Mouse (Mus musculus): ENCODE measurements at regions not wholly inside any gene's neighbourhood (a gene's known extent, or its start where the extent isn't known, plus 50 kb on each side); places are given as distances from the start of the nearest gene placed in this dataset.
A peak's percentile ranks its signal among the peaks of the same experiment; 100 is the strongest.
"Not testable (repeated sequence)": the region's sequence is repeated elsewhere in the genome, so short reads cannot be mapped to it uniquely, and the experiment has no call there.

DNA sequence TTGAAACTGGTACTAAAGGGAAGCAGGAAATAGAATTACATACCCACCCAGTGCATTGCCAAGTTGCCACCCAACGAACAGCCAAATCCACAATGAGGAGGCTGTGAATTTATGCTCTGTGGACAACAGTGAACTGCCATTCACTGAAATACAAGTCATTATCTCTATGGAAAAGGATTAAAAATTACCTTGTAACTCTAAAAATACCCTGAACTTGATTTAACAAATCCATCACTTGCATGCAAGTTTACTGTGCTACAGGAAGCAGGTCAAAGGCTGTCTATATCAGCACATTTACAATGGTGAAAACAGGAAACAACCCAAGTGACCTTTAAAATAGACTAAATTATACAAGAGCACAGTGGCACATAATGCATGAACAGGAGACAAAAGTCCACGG lies 202.2 kb upstream of the Sema6d start:
- no peak for DNase-seq (ENCODE audit: low read depth, low spot score)

DNA sequence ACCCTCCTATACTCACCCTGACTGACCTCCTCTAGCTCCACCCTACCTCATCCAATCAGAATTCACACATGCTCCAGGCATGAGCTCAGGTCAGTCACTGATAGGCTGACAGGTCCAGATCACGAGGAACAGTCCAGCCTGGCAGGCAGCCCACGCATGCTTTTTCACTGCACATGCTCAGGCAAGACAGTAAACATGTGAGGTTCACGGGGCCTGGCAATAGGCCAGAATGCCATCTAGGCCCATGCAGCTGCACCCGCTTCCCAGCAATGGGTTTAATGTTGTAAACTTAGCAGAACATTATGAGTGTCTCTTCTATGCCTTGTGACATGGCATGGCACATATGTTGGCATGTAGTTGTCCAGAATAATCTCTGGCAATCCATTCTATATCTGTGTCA lies 177.8 kb upstream of the Sema6d start:
- not testable (repeated sequence) for DNase-seq (ENCODE audit: low read depth, low spot score)

DNA sequence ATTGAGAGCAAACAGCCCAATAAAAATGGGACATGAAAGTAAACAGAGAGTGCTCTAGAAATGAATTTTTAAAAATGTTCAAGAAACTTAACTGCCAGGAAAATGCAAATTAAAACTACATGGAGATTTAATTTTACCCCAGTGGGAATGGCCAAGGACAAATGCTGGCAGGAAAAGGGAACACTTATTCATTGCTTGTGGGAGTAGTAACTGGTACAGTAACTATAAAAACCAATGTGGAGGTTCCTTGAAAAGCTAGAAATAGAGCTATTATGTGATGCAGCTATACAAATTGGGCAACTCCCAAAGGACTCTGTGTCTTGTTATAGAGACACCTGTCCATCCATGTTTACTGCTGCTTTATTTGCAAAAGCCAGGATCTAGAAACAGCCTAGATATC lies 175.7 kb upstream of the Sema6d start:
- DNase-seq (ENCODE audit: low read depth, low spot score) = peak; percentile 73

DNA sequence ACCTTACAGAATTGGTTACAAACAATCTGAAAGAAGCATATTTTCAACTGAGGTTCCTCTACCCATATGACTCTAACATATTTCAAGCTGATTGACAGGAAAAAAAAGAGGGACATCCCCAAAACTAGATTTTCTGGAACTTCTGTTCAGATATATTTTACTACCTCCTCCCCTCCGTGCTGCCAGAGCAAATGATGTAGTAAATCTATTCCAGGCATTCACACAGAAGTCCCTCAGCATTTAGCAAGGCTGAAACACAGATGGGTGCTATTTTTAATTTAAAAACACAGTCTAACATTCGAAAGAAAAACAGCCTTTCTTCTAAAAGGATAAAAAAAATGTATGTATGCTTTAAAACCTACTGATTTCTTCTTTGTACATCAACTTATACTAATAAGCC lies 169.4 kb upstream of the Sema6d start:
- DNase-seq (ENCODE audit: low read depth, low spot score) = peak; percentile 74

DNA sequence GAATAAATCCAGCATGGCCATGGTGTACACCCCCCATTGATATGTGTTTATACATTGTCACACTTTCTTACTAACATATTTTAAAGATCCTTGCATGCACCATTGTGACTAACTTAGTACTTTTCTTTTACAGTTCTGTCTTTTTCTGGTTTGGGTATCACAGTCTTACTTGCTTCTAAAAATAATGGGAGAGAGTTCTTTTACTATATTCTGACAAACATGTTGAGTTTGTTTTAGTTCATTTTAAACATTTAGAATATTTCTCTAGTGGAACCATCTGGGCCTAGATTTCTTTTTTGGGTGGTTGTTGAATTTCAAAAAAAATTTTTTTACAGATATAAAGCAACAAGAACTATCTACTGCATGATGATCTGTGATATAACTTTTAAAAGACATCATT lies 161.7 kb upstream of the Sema6d start:
- peak; percentile 65 for DNase-seq (ENCODE audit: low read depth, low spot score)

DNA sequence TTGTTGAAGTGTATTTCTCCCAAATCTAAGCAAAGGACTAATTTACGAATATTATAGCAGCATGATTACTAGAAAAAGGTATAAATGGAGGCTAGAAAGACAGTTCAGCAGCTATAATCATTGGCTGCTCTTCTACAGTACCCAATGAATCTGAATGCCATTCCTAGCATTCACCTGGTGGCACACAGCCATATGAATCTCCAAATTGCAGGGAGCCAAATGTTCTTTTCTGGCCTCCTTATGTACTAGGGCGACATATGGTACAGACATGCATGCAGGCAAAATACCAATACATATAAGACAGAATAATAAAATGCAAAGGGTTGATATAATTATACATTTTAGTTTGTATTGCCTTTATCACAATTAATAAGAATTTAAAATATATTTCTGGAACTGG lies 152.9 kb upstream of the Sema6d start:
- no peak for DNase-seq (ENCODE audit: low read depth, low spot score)

DNA sequence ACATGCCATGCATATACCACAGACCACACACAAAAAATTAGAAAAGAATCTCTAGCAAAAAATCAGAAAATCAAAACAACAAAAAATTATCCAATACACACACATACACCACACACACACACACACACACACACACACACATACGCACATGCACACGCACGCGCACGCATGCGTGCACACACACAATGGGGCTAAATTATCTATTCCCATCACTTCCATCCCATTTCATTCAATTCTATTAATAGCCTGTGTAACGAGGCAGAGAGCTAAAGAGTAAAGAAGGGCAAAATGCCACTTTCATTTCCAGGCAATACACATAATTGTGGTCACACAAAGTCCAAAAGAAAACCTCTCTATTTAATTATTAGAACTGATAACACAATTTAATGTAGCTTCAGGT lies 126.2 kb upstream of the Sema6d start:
- DNase-seq (ENCODE audit: low read depth, low spot score) = no peak

DNA sequence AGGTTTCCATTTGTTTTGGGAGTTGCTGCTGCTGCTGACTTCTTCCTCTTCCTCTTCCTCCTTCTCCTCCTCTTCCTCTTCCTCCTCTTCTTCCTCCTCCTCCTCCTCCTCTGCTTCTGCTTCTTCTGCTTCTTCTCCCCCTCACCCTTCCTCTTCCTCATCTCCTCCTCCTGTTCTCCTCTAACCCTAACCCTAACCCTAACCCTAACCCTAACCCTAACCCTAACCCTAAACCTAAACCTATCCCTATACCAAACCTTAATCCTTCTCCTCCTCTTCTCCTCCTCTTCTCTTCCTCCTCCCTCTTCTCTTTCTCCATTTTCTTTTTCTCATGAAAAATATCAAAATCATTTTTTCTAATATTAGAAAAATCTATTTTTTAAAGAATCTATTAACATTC lies 86.3 kb upstream of the Sema6d start:
- DNase-seq (ENCODE audit: low read depth, low spot score) = no peak

DNA sequence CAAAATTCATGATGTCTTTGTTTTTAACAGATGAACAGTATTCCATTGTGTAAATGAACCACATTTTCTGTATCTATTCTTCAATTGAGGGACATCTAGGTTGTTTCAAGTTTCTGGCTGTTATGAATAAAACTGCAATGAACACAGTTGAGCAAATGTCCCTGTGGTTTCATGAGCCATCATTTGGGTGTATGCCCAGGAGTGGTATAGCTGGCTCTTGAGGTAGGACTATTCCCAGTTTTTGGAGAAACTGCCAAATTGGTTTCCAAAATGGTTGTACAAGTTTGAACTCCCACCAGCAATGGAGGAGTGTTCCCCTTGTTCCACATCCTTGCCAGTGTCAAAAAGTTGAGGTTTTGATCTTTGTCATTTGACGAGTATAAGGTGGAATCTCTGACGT lies 74.2 kb upstream of the Sema6d start:
- DNase-seq (ENCODE audit: low read depth, low spot score) = peak; percentile 34
